In genomic region chr2:4918860-4919739, GRCm38 (mm10) we compare ENCODE assay signal across 9 mouse cellular contexts. TPM values are rescaled to one million over a fixed set of nuclear protein-coding genes. Genes with fewer than 3 reads are reported as not detected.
DNase-seq lines count a peak whose midpoint lies in the region; ATAC-seq and TF ChIP-seq lines count a peak whose summit lies in the region.
"Had no signal": no experiment of that assay in that cellular context is flagged by ENCODE, and none has a peak within 500 bp of the region (broad histone marks: within the 10 kb centered on the region; RNA-seq: fewer than 3 reads in every experiment).

Gene Phyh (plus strand): TSS chr2:4919019.

- TF ChIP-seq CTCF in spleen, adult 2 months (IDR thresholded peaks at IDR 0.05; ENCODE audit: extremely low read depth, insufficient read depth, insufficient read length, insufficient replicate concordance): peak; percentile 29; the same call in 1 of the 2 replicates

- H3K27ac ChIP-seq in heart, embryonic 10.5 days: peak within 1 kb of the TSS; percentile 95
- peak within 1 kb of the TSS; percentile 57; the same call in 1 of the 2 replicates for H3K27ac ChIP-seq in kidney, embryonic 14.5 days (ENCODE audit: low read depth, low read length)
- H3K27ac ChIP-seq in limb, embryonic 14.5 days (replicated peaks; ENCODE audit: low read depth, low read length): peak within 1 kb of the TSS; percentile 5; the same call in 1 of the 2 replicates
- peak within 1 kb of the TSS; percentile 82 for H3K27ac ChIP-seq in midbrain, embryonic 16.5 days (ENCODE audit: low read length)
- H3K27ac ChIP-seq in spleen, adult 2 months (ENCODE audit: insufficient read depth, low read length): peak within 1 kb of the TSS; percentile 93

- H3K4me2 ChIP-seq in kidney, embryonic 14.5 days (replicated peaks; ENCODE audit: low read depth, low read length): peak within 1 kb of the TSS; percentile 85
- H3K4me2 ChIP-seq in limb, embryonic 14.5 days (replicated peaks; ENCODE audit: low read depth, low read length, severe bottlenecking): peak within 1 kb of the TSS; percentile 73
- H3K4me2 ChIP-seq in midbrain, embryonic 16.5 days (ENCODE audit: low read length): peak within 1 kb of the TSS; percentile 78

- H3K27me3 ChIP-seq in heart, embryonic 10.5 days (ENCODE audit: insufficient read depth, poor library complexity, severe bottlenecking): no peaks in the 10 kb centered on the region
- H3K27me3 ChIP-seq in kidney, embryonic 14.5 days (ENCODE audit: control insufficient read depth, insufficient read depth, low read length): no peaks in the 10 kb centered on the region
- H3K27me3 ChIP-seq in limb, embryonic 14.5 days (ENCODE audit: control insufficient read depth, insufficient read depth, low read length): no peaks in the 10 kb centered on the region
- H3K27me3 ChIP-seq in midbrain, embryonic 16.5 days (ENCODE audit: control insufficient read depth, insufficient read depth, low read depth, low read length): no peaks in the 10 kb centered on the region
- H3K27me3 ChIP-seq in spleen, adult 2 months (ENCODE audit: control insufficient read depth, insufficient read depth, low read length): no peaks in the 10 kb centered on the region

- WGBS in heart, embryonic 10.5 days: 5% methylated on average over 35 of the region's 35 CpGs
- 7% methylated on average over 35 of the region's 35 CpGs for WGBS in kidney, embryonic 14.5 days
- 6% methylated on average over 34 of the region's 35 CpGs for WGBS in limb, embryonic 14.5 days
- WGBS in midbrain, embryonic 16.5 days: 8% methylated on average over 35 of the region's 35 CpGs
- WGBS in spleen, adult 2 months: 5% methylated on average over 35 of the region's 35 CpGs

- peak within 1 kb of the TSS; percentile 72 for H3K4me3 ChIP-seq in heart, embryonic 10.5 days
- H3K4me3 ChIP-seq in kidney, embryonic 14.5 days (ENCODE audit: low read length): peak within 1 kb of the TSS; percentile 61
- H3K4me3 ChIP-seq in limb, embryonic 14.5 days (replicated peaks; ENCODE audit: low read length): peak within 1 kb of the TSS; percentile 66
- H3K4me3 ChIP-seq in midbrain, embryonic 16.5 days (ENCODE audit: low read depth, low read length): peak within 1 kb of the TSS; percentile 57
- H3K4me3 ChIP-seq in spleen, adult 2 months (ENCODE audit: extremely low read depth, insufficient read depth, insufficient read length): peak within 1 kb of the TSS; percentile 87

- peaks cover 1% of the 10 kb centered on the region; the same call in 1 of the 2 replicates for H3K36me3 ChIP-seq in heart, embryonic 10.5 days
- H3K36me3 ChIP-seq in kidney, embryonic 14.5 days (ENCODE audit: control insufficient read depth, insufficient read depth, low read length): no peaks in the 10 kb centered on the region
- peaks cover 5% of the 10 kb centered on the region; the same call in 1 of the 2 replicates for H3K36me3 ChIP-seq in limb, embryonic 14.5 days (ENCODE audit: control insufficient read depth, insufficient read depth, low read length)
- no peaks in the 10 kb centered on the region for H3K36me3 ChIP-seq in midbrain, embryonic 16.5 days (ENCODE audit: control insufficient read depth, insufficient read depth, low read length)
- H3K36me3 ChIP-seq in spleen, adult 2 months (ENCODE audit: control insufficient read depth, insufficient read depth, low read length): peaks cover under 1% of the 10 kb centered on the region; the same call in 1 of the 2 replicates

- TF ChIP-seq POLR2A in limb, embryonic 14.5 days (IDR thresholded peaks at IDR 0.05; ENCODE audit: borderline replicate concordance, extremely low read depth, insufficient read depth, insufficient read length): peak; percentile 78; the same call in 1 of the 2 replicates
- TF ChIP-seq POLR2A in spleen, adult 2 months (IDR thresholded peaks at IDR 0.05; ENCODE audit: low read depth, low read length): peak; percentile 42

- H3K9me3 ChIP-seq in heart, embryonic 10.5 days: no peaks in the 10 kb centered on the region
- no peaks in the 10 kb centered on the region for H3K9me3 ChIP-seq in kidney, embryonic 14.5 days (ENCODE audit: control insufficient read depth, low read length)
- no peaks in the 10 kb centered on the region for H3K9me3 ChIP-seq in limb, embryonic 14.5 days (ENCODE audit: control insufficient read depth, low read length)
- no peaks in the 10 kb centered on the region for H3K9me3 ChIP-seq in midbrain, embryonic 16.5 days (replicated peaks; ENCODE audit: control insufficient read depth, low read length, poor library complexity, severe bottlenecking)

- DNase-seq in A20 (ENCODE audit: low read depth, low spot score): peak; percentile 94
- DNase-seq in brain, adult 2 months (ENCODE audit: low read depth, low spot score): peak; percentile 94
- DNase-seq in heart, embryonic 10.5 days (ENCODE audit: low spot score): peak; percentile 95
- DNase-seq in limb, embryonic 14.5 days (ENCODE audit: low spot score): peak; percentile 82
- peak; percentile 67 to 86 for DNase-seq in spleen, adult 2 months (ENCODE audit: low read depth in 1 of 2, low spot score in 2 of 2)

- H3K4me1 ChIP-seq in heart, embryonic 10.5 days: peaks cover 22% of the 10 kb centered on the region
- peaks cover 6% of the 10 kb centered on the region; the same call in 1 of the 2 replicates for H3K4me1 ChIP-seq in kidney, embryonic 14.5 days (ENCODE audit: control insufficient read depth, insufficient read depth, low read length)
- peaks cover 16% of the 10 kb centered on the region; the same call in 1 of the 2 replicates for H3K4me1 ChIP-seq in limb, embryonic 14.5 days (ENCODE audit: control insufficient read depth, insufficient read depth, low read length)
- H3K4me1 ChIP-seq in midbrain, embryonic 16.5 days (ENCODE audit: control insufficient read depth, insufficient read depth, low read length): peaks cover 2% of the 10 kb centered on the region; the same call in 1 of the 2 replicates
- H3K4me1 ChIP-seq in spleen, adult 2 months (ENCODE audit: control insufficient read depth, insufficient read depth, insufficient read length): peaks cover 6% of the 10 kb centered on the region; the same call in 1 of the 2 replicates

- ATAC-seq in erythroblast, adult 5-6 weeks (replicated peaks; ENCODE audit: low FRiP score, poor library complexity, severe bottlenecking): peak; percentile 92
- ATAC-seq in kidney, embryonic 14.5 days (ENCODE audit: low FRiP score, low TSS enrichment): peak; percentile 98
- ATAC-seq in limb, embryonic 14.5 days (ENCODE audit: low FRiP score, low read depth): peak; percentile 95
- peak; percentile 92 for ATAC-seq in midbrain, embryonic 16.5 days

- H3K9ac ChIP-seq in kidney, embryonic 14.5 days (ENCODE audit: low read depth, low read length): peak within 1 kb of the TSS; percentile 74
- peak within 1 kb of the TSS; percentile 83 for H3K9ac ChIP-seq in limb, embryonic 14.5 days (ENCODE audit: low read depth, low read length, severe bottlenecking)
- peak within 1 kb of the TSS; percentile 87 for H3K9ac ChIP-seq in midbrain, embryonic 16.5 days (ENCODE audit: low read depth, low read length)

RNA-seq across cellular contexts. Expression of gene Phyh, which starts in this region (rescaled TPM):
- total RNA-seq in erythroblast, adult 5-6 weeks (2015; ENCODE audit: low replicate concordance): 28.0 and 31.1 TPM in 2 replicates
- 7.5 and 14.3 TPM in 2 replicates for total RNA-seq in erythroblast, adult 5-6 weeks (2017; ENCODE audit: low replicate concordance)
- 59.7 and 84.7 TPM in 2 replicates for polyA plus RNA-seq in heart, embryonic 10.5 days (2016; fragmentation: Nextera tagmentation; extraction: Ambion mirVana)
- polyA plus RNA-seq in kidney, embryonic 14.5 days (2014; fragmentation: Nextera tagmentation; extraction: Ambion mirVana): 36.8 and 43.4 TPM in 2 replicates
- 30.9 and 31.0 TPM in 2 replicates for polyA plus RNA-seq in limb, embryonic 14.5 days (2012; rRNA removed)
- polyA plus RNA-seq in limb, embryonic 14.5 days (2014; fragmentation: Nextera tagmentation; extraction: Ambion mirVana): 46.0 and 50.2 TPM in 2 replicates
- 83.4 and 99.9 TPM in 2 replicates for polyA plus RNA-seq in midbrain, embryonic 16.5 days (2015; fragmentation: Nextera tagmentation; extraction: Ambion mirVana)
- polyA plus RNA-seq in spleen, adult 2 months (2012; rRNA removed): 14.9 and 15.3 TPM in 2 replicates
- total RNA-seq: MEL had no signal

Comparison
In these comparisons a context has a peak if more than half of its experiments do, and no peak if none do; other contexts are left out.
1. Peak in every context shown above with its lines: DNase-seq, ATAC-seq, H3K4me3 ChIP-seq and H3K27ac ChIP-seq.
2. H3K27ac ChIP-seq: peak in every context shown above with its lines; median percentile 95 in heart, embryonic 10.5 days; 93 in spleen, adult 2 months; 82 in midbrain, embryonic 16.5 days; 57 in kidney, embryonic 14.5 days; 5 in limb, embryonic 14.5 days.